Mouse (Mus musculus) urinary bladder, adult 2 months (tissue): ENCODE results near the gene AU021092. TPM values are rescaled to one million over a fixed set of nuclear protein-coding genes. Genes with fewer than 3 reads are reported as not detected.
A peak's percentile ranks its signal among the peaks of the same experiment; 100 is the strongest.
"Not testable (repeated sequence)": the region's sequence is repeated elsewhere in the genome, so short reads cannot be mapped to it uniquely, and the experiment has no call there.

ENCODE experiments used
- DNase-seq: peaks from one replicate; pipeline ENCODE4 v3.0.0; 2022; ENCODE audit warnings: low spot score
- polyA plus RNA-seq: library from polyadenylated mRNA; depleted of rRNA; stranded (reverse); fragments of >200 nt; gene quantifications from 2 replicates; pipeline ENCODE4 v1.2.3, GENCODE M21; 2012; rRNA removed

Gene AU021092
- 9.0 and 10.5 TPM in 2 replicates for polyA plus RNA-seq

DNA sequence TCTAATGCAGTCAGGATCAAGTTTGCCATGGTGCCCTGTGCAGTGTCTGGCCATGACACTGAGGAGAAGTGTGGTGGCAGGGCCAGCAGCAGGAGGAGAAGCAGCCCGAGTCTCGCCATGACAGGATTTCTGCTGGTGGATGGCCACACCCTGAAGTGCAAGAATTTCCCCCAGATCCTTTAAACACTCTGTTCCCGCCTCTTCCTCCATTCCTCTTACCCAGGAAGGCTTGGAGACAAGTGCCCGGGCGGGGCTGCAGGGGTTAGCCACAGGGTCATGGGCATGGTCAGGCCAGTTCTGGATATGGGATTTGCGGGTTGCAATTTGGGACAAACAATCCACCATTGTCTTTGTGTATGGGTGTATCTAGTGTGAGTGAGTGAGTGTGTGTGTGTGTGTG is at the start of gene AU021092:
AU021092 (minus strand) TSS at position 160 of the 400 bp plus-strand sequence.
- no peak for DNase-seq

GRCm38 (mm10) chr16:5271411-5272035 is 49.4 kb upstream of the AU021092 start:
- DNase-seq: no peak

GRCm38 (mm10) chr16:5263926-5264325 is 41.8 kb upstream of the AU021092 start:
- DNase-seq: no peak

DNA sequence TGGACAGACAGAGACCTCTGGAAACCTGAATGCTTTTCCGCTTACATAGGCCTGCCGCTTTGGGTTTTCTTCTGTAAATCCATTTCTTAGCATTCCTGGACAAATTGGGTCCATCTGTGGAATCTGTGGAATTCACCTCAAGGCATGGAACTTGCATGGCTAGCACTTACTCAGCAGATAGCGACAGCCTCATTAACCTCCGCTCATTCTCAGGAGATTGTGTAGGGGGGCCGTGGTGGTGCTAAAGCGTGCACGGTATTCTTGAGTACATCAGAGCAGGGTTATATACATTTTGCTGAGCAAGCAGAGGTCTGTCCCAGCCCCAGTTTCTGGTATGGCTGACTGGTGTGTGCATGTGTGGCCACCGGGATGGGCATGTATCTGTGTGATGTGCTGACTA is 41.1 kb upstream of the AU021092 start:
- DNase-seq: no peak

- DNase-seq: peak; percentile 96
These were observed 33.8 kb upstream of the AU021092 start, which contains the start of gene Eef2kmt for GRCm38 (mm10) chr16:5255779-5256496. Gene Eef2kmt, minus strand, starts transcription at chr16:5255983.

DNA sequence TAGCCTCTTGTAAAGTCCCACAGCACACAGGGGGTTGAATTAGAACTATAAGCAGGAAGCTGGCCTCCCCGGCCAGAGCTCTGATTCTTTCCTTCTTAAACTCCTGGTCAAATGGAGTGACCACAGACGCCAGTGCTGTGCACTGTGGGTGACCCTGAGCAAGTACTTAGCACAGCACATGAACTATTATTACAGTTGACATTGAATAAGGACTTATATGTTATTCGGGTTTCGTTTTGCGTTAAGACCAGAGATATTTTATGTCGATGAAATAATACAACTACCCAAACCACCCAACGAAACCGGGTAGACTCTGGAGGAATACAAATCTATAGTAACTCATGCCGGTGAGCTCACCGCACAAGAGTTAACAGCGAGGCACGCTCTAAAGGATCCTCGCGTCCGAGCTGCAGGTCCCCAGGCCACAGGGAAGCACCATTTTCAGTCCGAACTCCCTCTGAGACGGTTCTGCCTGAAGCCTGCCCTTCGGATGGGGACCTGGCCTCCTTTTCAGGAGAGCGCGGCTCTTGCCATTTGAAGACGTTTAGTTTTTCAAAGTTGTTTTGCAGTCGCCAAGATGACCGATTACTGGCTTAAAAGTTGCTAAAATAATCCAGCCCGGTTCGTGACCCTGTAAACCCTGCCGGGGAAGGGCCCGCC is 33.1 kb upstream of the AU021092 start:
- DNase-seq: no peak

- DNase-seq: peak; percentile 59
These were observed 32.4 kb upstream of the AU021092 start for GRCm38 (mm10) chr16:5254346-5255025.

GRCm38 (mm10) chr16:5252260-5252659 is 30.2 kb upstream of the AU021092 start:
- no peak for DNase-seq

DNA sequence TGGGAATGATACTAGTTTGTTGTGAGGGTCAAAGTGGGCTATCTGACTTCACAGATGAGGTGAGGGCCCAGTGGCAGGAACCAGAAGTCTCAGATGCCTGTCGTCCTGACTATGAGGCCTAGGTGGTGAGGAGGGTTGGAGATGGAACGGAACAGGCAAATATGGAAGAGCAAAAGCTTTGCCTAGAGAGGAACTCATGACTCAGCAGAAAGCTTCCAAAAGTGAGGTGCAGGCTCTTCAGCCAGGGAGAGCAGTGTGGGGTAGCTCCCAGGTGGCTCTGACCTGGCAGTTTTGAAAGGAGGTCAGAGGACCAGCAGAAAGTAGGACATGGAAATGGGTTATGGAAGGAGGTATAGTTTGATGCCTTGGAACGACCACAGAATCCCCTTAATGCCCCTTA is 28.8 kb upstream of the AU021092 start:
- no peak for DNase-seq

- peak; percentile 38 for DNase-seq
These were observed 22.3 kb upstream of the AU021092 start for GRCm38 (mm10) chr16:5244411-5244810.

- DNase-seq: no peak
These were observed 20.8 kb upstream of the AU021092 start for GRCm38 (mm10) chr16:5242882-5243281.

- DNase-seq: no peak
These were observed 20.3 kb upstream of the AU021092 start for GRCm38 (mm10) chr16:5242355-5242754.

GRCm38 (mm10) chr16:5233418-5234313 is 11.6 kb upstream of the AU021092 start, which contains the start of gene Alg1:
Gene Alg1, plus strand, starts transcription at chr16:5233621.
- peak; percentile 86 for DNase-seq

DNA sequence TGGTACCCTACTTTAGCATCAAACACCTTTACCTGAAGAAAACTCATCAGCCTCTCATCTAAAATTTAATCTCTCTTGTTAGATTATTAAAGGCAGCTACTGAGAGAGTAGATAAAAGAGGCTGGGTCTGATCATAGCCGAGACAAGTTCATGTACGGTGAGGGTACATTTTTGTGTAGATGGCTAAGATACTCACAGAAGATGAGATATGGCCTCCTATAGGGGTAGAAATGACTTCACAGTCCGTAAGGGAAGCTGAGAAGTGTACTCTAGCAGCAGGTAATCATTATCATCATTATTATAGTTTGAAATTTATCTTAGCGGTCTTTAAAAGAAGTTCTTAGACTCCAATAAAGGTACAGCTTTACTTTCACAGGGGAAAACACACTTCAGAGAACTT is 10.9 kb upstream of the AU021092 start:
- DNase-seq: no peak

GRCm38 (mm10) chr16:5228103-5228502 is 6.0 kb upstream of the AU021092 start:
- DNase-seq: not testable (repeated sequence)

DNA sequence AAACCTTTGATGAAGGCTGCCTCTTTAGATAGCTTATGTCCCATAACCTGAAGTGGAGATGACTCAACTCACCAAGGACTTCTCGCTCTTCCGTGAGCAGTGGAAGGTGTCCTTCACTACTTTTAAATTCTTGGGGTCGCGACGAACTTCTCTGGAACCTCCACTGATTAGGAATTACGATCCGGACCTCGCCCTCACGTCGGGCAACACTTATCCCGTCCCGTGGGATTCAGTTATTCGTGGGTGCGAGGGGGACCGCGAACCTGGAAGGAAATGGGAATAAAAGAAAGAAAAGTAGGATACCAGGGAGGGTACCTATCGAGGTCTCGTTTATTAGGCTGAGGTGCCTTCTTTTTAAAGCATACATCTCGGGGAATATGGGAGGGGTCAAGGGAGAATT is 5.4 kb upstream of the AU021092 start:
- not testable (repeated sequence) for DNase-seq

GRCm38 (mm10) chr16:5226534-5226933 is 4.4 kb upstream of the AU021092 start:
- not testable (repeated sequence) for DNase-seq

DNA sequence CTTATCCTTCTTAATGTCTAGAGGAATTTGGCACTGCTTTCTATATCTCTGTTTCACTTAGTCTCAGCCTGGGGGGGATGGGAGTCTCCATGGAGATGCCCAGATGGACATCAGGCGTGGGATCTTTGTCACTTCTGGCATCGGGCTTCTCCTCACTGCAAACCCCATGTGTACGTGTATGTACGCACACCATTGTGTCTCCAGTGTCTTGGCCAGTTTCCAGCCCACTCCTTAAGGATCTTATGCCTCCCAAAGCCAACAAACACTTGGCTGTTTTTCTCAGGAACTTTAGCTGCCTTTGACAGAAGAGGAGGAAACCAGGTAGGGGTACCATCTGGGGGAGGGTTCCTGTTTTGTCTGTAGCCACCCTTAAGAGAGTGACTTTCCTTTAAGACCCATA is 696 bp downstream of the AU021092 start:
- no peak for DNase-seq

GRCm38 (mm10) chr16:5217341-5218133 is 4.6 kb downstream of the AU021092 start:
- DNase-seq: no peak

DNA sequence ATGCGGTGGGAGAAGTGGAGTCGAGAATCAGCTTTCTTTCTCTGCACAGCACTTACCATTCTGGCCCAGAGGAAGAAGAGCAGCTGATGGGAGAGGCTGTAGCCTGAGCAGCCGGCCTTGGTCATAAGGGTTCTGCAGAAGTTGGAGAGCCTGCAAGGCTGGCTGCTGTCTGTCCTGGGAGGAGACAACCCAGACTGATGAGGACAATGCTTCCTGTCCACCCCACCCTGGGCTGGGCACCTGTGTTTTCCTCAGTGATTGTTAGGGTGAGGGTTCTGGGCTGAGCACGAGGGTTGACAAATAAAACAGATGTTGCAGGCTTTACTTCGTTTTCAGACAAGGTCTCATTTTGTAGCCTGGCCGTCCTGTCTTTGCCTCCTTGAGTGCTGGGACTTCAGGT is 5.4 kb downstream of the AU021092 start:
- no peak for DNase-seq
